ENCODE assay signal across 17 mouse cellular contexts in the genomic region with DNA sequence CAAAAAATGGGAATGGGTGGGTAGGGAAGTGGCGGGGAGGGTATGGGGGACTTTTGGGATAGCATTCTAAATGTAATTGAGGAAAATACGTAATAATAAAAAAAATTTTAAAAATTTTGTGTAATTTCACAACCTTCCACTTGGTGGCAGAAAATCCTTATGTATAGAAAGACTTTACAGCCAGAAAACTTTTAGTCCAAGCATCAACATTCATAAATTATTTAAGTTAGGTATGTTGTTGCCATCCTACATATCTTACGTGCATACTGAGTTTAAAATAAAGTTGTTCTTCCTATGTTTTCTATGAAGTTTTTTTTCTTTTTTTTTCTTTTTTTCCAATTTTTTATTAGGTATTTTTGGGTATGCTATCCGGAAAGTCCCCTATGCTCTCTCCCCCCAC. TPM values are rescaled to one million over a fixed set of nuclear protein-coding genes. Genes with fewer than 3 reads are reported as not detected.
DNase-seq lines count a peak whose midpoint lies in the region; ATAC-seq and TF ChIP-seq lines count a peak whose summit lies in the region.
"Had no signal": no experiment of that assay in that cellular context is flagged by ENCODE, and none has a peak within 500 bp of the region (broad histone marks: within the 10 kb centered on the region; RNA-seq: fewer than 3 reads in every experiment).

No protein-coding gene starts in this region.

- TF ChIP-seq POLR2A in limb, embryonic 14.5 days (IDR thresholded peaks at IDR 0.05; ENCODE audit: borderline replicate concordance, extremely low read depth, insufficient read depth, insufficient read length) = no peak
- no peak for TF ChIP-seq POLR2A in CH12.LX (IDR thresholded peaks at IDR 0.05; ENCODE audit: low read depth, low read length)

- in situ Hi-C loops in CH12.LX (cut with MboI; ENCODE audit: low pct_ligation_motif_present, low pct_unique_long_range_greater_than_20kb, low sequenced_read_pairs) = no loop called here

- 64% methylated on average over 4 of the region's 4 CpGs for WGBS in forebrain, embryonic 15.5 days
- 64% methylated on average over 4 of the region's 4 CpGs for WGBS in forebrain, embryonic 12.5 days
- WGBS in limb, embryonic 14.5 days = 63% methylated on average over 4 of the region's 4 CpGs
- 79% methylated on average over 4 of the region's 4 CpGs for WGBS in limb, embryonic 10.5 days

- no peak overlapping the region for H3K9ac ChIP-seq in forebrain, embryonic 15.5 days (replicated peaks)
- H3K9ac ChIP-seq in forebrain, embryonic 12.5 days = no peak overlapping the region
- no peak overlapping the region for H3K9ac ChIP-seq in limb, embryonic 14.5 days (ENCODE audit: low read depth, low read length, severe bottlenecking)
- no peak overlapping the region for H3K9ac ChIP-seq in CH12.LX (ENCODE audit: insufficient read depth, low read depth)
- H3K9ac ChIP-seq: embryonic facial prominence, embryonic 13.5 days; intestine, embryonic 15.5 days; limb, embryonic 15.5 days; neural tube, embryonic 13.5 days had no signal

- H3K4me1 ChIP-seq in forebrain, embryonic 15.5 days = no peaks in the 10 kb centered on the region
- no peaks in the 10 kb centered on the region for H3K4me1 ChIP-seq in forebrain, embryonic 12.5 days
- H3K4me1 ChIP-seq in limb, embryonic 14.5 days (ENCODE audit: control insufficient read depth, insufficient read depth, low read length) = no peaks in the 10 kb centered on the region
- no peaks in the 10 kb centered on the region for H3K4me1 ChIP-seq in limb, embryonic 10.5 days
- H3K4me1 ChIP-seq in CH12.LX (ENCODE audit: control insufficient read depth in 1 of 2, insufficient read depth in 2 of 2) = no peaks in the 10 kb centered on the region
- H3K4me1 ChIP-seq: embryonic facial prominence, embryonic 13.5 days; intestine, embryonic 15.5 days; limb, embryonic 15.5 days; neural tube, embryonic 13.5 days had no signal

- ATAC-seq in forebrain, embryonic 15.5 days (replicated peaks) = peak; percentile 64; the same call in 1 of the 2 replicates
- no peak for ATAC-seq in forebrain, embryonic 12.5 days (ENCODE audit: low FRiP score)
- ATAC-seq in limb, embryonic 14.5 days (ENCODE audit: low FRiP score, low read depth) = no peak
- ATAC-seq: intestine, embryonic 15.5 days had no signal

- TF ChIP-seq CTCF in CH12.LX (conservative IDR thresholded peaks at IDR 0.05 in 1 of 2, IDR thresholded peaks at IDR 0.05 in 1 of 2; ENCODE audit: low read depth in 2 of 2, low read length in 2 of 2) = peak in 1 of 2 experiments; percentile 48; a peak in 2 of 4 replicates

- no peak for TF ChIP-seq EP300 in CH12.LX (IDR thresholded peaks at IDR 0.05; ENCODE audit: low read length)

- peak; percentile 50 for TF ChIP-seq RAD21 in CH12.LX (IDR thresholded peaks at IDR 0.05; ENCODE audit: low read depth, low read length)

- DNase-seq in limb, embryonic 14.5 days (ENCODE audit: low spot score) = peak; percentile 11
- no peak for DNase-seq in limb, embryonic 10.5 days (ENCODE audit: low spot score)
- DNase-seq in CH12.LX (ENCODE audit: extremely low read depth) = no peak
- peak; percentile 8 for DNase-seq in induced T-regulatory cell, adult 2 months (ENCODE audit: low read depth)
- no peak for DNase-seq in thymus, postnatal 14 days
- DNase-seq: adrenal gland, postnatal 10 days; cerebellum, adult 18-20 months; heart, adult 18-20 months; kidney, postnatal 25 days; lung, adult 2 months; thymus, adult 2 months had no signal

- H3K79me2 ChIP-seq in CH12.LX (replicated peaks; ENCODE audit: control insufficient read depth, extremely low read depth, insufficient read depth, poor library complexity, severe bottlenecking) = no peaks in the 10 kb centered on the region

- dilution Hi-C loops in CH12.LX (cut with MboI; ENCODE audit: extremely low pct_ligation_motif_present, extremely low pct_unique_long_range_greater_than_20kb, low sequenced_read_pairs) = no loop called here

- H3K36me3 ChIP-seq in forebrain, embryonic 15.5 days = no peaks in the 10 kb centered on the region
- no peaks in the 10 kb centered on the region for H3K36me3 ChIP-seq in forebrain, embryonic 12.5 days (replicated peaks)
- no peaks in the 10 kb centered on the region for H3K36me3 ChIP-seq in limb, embryonic 14.5 days (ENCODE audit: control insufficient read depth, insufficient read depth, low read length)
- H3K36me3 ChIP-seq in limb, embryonic 10.5 days = no peaks in the 10 kb centered on the region
- H3K36me3 ChIP-seq in CH12.LX (replicated peaks in 1 of 2; ENCODE audit: control insufficient read depth in 1 of 2, insufficient read depth in 1 of 2, low read length in 1 of 2) = no peaks in the 10 kb centered on the region
- H3K36me3 ChIP-seq: embryonic facial prominence, embryonic 13.5 days; intestine, embryonic 15.5 days; limb, embryonic 15.5 days; neural tube, embryonic 13.5 days had no signal

- no peak overlapping the region for H3K4me3 ChIP-seq in forebrain, embryonic 15.5 days
- H3K4me3 ChIP-seq in forebrain, embryonic 12.5 days (replicated peaks) = no peak overlapping the region
- H3K4me3 ChIP-seq in limb, embryonic 14.5 days (replicated peaks; ENCODE audit: low read length) = no peak overlapping the region
- H3K4me3 ChIP-seq in limb, embryonic 10.5 days = no peak overlapping the region
- no peak overlapping the region for H3K4me3 ChIP-seq in CH12.LX (replicated peaks in 1 of 3; ENCODE audit: low read depth in 2 of 3, low read length in 2 of 3, poor library complexity in 1 of 3)
- H3K4me3 ChIP-seq: embryonic facial prominence, embryonic 13.5 days; intestine, embryonic 15.5 days; limb, embryonic 15.5 days; neural tube, embryonic 13.5 days had no signal

- H3K27me3 ChIP-seq in forebrain, embryonic 15.5 days = no peaks in the 10 kb centered on the region
- H3K27me3 ChIP-seq in forebrain, embryonic 12.5 days = no peaks in the 10 kb centered on the region
- no peaks in the 10 kb centered on the region for H3K27me3 ChIP-seq in limb, embryonic 14.5 days (ENCODE audit: control insufficient read depth, insufficient read depth, low read length)
- H3K27me3 ChIP-seq in limb, embryonic 10.5 days (ENCODE audit: low read depth, poor library complexity, severe bottlenecking) = no peaks in the 10 kb centered on the region
- no peaks in the 10 kb centered on the region for H3K27me3 ChIP-seq in CH12.LX (replicated peaks)
- H3K27me3 ChIP-seq: embryonic facial prominence, embryonic 13.5 days; intestine, embryonic 15.5 days; limb, embryonic 15.5 days; neural tube, embryonic 13.5 days had no signal

- H3K27ac ChIP-seq in forebrain, embryonic 15.5 days (replicated peaks) = no peak overlapping the region
- H3K27ac ChIP-seq in forebrain, embryonic 12.5 days = no peak overlapping the region
- H3K27ac ChIP-seq in limb, embryonic 14.5 days (replicated peaks; ENCODE audit: low read depth, low read length) = no peak overlapping the region
- no peak overlapping the region for H3K27ac ChIP-seq in limb, embryonic 10.5 days
- no peak overlapping the region for H3K27ac ChIP-seq in CH12.LX (ENCODE audit: insufficient read depth, low read depth)
- H3K27ac ChIP-seq: embryonic facial prominence, embryonic 13.5 days; intestine, embryonic 15.5 days; limb, embryonic 15.5 days; neural tube, embryonic 13.5 days had no signal

- H3K9me3 ChIP-seq in forebrain, embryonic 15.5 days = no peaks in the 10 kb centered on the region
- H3K9me3 ChIP-seq in forebrain, embryonic 12.5 days = no peaks in the 10 kb centered on the region
- no peaks in the 10 kb centered on the region for H3K9me3 ChIP-seq in limb, embryonic 14.5 days (ENCODE audit: control insufficient read depth, low read length)
- no peaks in the 10 kb centered on the region for H3K9me3 ChIP-seq in limb, embryonic 10.5 days (replicated peaks)
- H3K9me3 ChIP-seq in CH12.LX (replicated peaks; ENCODE audit: low read length) = no peaks in the 10 kb centered on the region
- H3K9me3 ChIP-seq: embryonic facial prominence, embryonic 13.5 days; intestine, embryonic 15.5 days; limb, embryonic 15.5 days; neural tube, embryonic 13.5 days had no signal

- H3K4me2 ChIP-seq in forebrain, embryonic 15.5 days (replicated peaks) = no peak overlapping the region
- H3K4me2 ChIP-seq in forebrain, embryonic 12.5 days = no peak overlapping the region
- H3K4me2 ChIP-seq in limb, embryonic 14.5 days (replicated peaks; ENCODE audit: low read depth, low read length, severe bottlenecking) = no peak overlapping the region
- H3K4me2 ChIP-seq in CH12.LX (ENCODE audit: insufficient read depth, low read depth, poor library complexity, severe bottlenecking) = no peak overlapping the region
- H3K4me2 ChIP-seq: embryonic facial prominence, embryonic 13.5 days; intestine, embryonic 15.5 days; limb, embryonic 15.5 days; neural tube, embryonic 13.5 days had no signal

TF ChIP-seq in CH12.LX, 34 proteins besides CTCF, POLR2A, EP300 and RAD21:
- TF ChIP-seq USF1 (IDR thresholded peaks at IDR 0.05; ENCODE audit: low read depth, low read length) = no peak
- no peak for TF ChIP-seq KAT2A (IDR thresholded peaks at IDR 0.05; ENCODE audit: insufficient replicate concordance, low read length)
- TF ChIP-seq ZNF384 (IDR thresholded peaks at IDR 0.05; ENCODE audit: low read depth, low read length) = peak; percentile 31; the same call in 1 of the 2 replicates

RNA-seq across cellular contexts. Expression of gene Sdhaf3, which starts 47.3 kb away (rescaled TPM):
- 6.1 and 6.9 TPM in 2 replicates for polyA plus RNA-seq in forebrain, embryonic 15.5 days (2015; fragmentation: Nextera tagmentation; extraction: Ambion mirVana)
- polyA plus RNA-seq in forebrain, embryonic 12.5 days (2016; fragmentation: Nextera tagmentation; extraction: Ambion mirVana) = 6.2 and 7.0 TPM in 2 replicates
- 2.2 and 2.9 TPM in 2 replicates for polyA plus RNA-seq in limb, embryonic 14.5 days (2012; rRNA removed)
- 5.9 and 7.0 TPM in 2 replicates for polyA plus RNA-seq in limb, embryonic 14.5 days (2014; fragmentation: Nextera tagmentation; extraction: Ambion mirVana)
- polyA plus RNA-seq in limb, embryonic 10.5 days (2016; fragmentation: Nextera tagmentation; extraction: Ambion mirVana) = 6.7 and 6.8 TPM in 2 replicates
- total RNA-seq in CH12.LX (2012; rRNA removed) (5.9 and 6.0 TPM in 2 replicates), CH12.LX (2014; rRNA removed) (11.6 and 12.8 TPM in 2 replicates)
- 8.8 and 10.0 TPM in 2 replicates for polyA plus RNA-seq in CH12.LX (2012; ENCODE audit: insufficient read length, low read depth)

Comparison
In these comparisons a context has a peak if more than half of its experiments do, and no peak if none do; other contexts are left out.
1. DNase-seq: peak in limb, embryonic 14.5 days (single experiment) and induced T-regulatory cell, adult 2 months (single experiment); none in limb, embryonic 10.5 days (single experiment), CH12.LX (single experiment) and thymus, postnatal 14 days (single experiment).